Mouse (Mus musculus) T-cell, adult 2 months (primary cell): ENCODE measurements around the gene C1qtnf2.

Experiments
- DNase-seq: peaks from one replicate; pipeline ENCODE4 v3.0.0; 2022; ENCODE audit warnings: low spot score

C1qtnf2 gene

DNA sequence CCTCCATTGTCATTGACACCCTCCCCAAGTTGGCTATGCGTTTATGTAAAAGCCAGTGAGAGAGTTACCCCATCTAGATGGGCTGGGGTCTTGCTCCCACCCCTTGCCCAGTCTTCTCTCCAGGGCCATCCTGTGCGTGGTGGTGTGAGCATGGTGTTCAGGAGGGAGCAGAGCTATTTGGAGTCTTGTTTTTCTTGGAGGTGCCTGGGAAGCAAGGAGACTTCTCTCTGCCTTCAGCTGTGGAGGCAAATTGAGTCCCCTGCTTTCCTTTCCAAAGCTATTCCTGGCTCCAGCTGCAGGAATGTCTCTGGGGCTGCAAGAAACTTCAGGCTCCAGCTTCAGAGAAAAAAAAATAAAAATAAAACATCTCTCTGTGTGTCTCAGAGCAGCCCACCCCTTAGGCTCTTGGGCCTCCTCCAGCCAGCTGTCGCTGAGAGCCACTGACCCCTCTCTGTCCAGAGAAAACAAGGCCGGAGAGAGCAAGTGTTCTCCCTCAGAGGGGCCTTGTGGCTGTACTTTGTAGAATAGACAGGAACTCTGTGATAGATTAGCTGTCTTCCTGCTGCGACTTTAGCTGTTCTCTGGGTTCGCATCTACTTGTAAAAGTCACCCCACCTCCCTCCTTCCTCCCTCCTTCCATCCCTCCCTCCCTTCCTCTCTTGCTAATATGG lies 9.2 kb downstream of the C1qtnf2 start:
- no peak for DNase-seq

DNA sequence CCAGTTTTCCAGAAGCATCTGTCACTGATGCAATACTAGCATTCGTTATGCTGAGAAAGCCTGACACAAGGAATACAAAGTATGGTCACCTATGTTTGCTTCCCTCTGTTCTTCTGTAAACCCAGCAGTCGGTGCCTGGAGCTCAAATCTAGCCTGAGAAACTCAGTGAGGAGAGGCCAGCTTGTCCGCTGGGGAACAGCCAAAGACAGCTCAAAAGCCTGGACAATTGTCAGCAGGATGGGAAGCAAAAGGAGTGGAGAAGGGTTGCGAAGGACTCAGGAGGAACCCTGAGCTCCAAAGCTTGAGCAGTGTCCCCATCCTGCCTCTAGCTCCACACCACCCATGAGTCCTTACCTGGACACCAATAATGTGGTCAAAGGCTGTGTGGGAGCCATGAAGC lies 10.0 kb downstream of the C1qtnf2 start:
- DNase-seq = no peak

DNA sequence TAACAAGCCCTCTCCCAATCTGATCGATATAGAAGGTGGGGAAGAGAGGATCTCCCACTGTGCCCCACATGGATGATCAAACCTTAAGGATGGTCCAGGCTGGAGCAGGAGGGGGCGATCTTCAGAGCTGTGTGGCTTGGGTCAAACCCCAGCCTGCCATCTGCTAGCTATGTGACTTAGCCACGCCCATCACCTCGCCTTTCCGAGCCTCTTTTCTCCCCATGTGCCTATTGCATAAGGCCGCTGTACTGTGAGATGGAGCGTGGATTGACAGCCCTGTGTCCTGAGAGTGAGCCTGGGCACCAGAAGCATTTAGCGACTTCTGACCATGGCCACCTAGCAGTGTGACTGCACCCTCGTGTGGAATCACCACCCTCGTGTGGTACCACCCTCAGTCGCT lies 10.6 kb downstream of the C1qtnf2 start:
- no peak for DNase-seq

DNA sequence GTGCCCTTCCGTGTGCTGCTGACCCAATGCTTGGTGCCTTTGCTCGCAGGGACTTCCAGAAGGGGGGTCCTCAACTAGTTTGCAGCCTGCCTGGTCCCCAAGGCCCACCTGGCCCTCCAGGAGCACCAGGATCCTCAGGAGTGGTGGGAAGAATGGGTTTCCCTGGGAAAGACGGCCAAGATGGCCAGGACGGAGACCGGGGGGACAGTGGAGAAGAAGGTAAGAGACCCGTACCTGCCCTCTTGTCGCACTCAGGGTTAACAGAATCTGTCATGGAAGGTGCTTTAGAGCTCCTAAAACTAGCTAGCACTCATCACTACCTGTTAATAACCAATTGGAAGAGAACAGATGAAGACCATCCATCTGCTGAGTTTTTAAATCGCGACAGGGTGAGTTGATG lies 11.8 kb downstream of the C1qtnf2 start:
- no peak for DNase-seq

DNA sequence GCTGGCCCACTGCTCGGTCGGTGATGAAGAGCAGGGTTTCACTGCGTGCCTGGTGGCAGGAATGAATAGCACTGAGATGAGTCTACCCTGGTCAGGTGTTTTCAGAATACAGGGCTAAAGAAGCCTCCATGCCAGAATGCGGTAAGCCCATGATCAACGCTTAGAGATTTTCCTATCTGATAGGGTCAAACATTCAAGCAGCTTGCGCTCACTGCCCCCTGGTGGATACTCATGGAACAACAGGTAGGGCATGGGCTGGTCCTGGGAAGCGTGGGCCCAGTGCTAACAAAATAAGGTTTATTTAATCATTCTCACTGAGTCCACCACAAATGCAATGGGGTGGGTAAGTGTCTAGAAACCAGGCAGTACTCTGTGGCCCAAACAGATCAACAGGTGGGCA lies 18.6 kb downstream of the C1qtnf2 start:
- DNase-seq = peak; percentile 56

DNA sequence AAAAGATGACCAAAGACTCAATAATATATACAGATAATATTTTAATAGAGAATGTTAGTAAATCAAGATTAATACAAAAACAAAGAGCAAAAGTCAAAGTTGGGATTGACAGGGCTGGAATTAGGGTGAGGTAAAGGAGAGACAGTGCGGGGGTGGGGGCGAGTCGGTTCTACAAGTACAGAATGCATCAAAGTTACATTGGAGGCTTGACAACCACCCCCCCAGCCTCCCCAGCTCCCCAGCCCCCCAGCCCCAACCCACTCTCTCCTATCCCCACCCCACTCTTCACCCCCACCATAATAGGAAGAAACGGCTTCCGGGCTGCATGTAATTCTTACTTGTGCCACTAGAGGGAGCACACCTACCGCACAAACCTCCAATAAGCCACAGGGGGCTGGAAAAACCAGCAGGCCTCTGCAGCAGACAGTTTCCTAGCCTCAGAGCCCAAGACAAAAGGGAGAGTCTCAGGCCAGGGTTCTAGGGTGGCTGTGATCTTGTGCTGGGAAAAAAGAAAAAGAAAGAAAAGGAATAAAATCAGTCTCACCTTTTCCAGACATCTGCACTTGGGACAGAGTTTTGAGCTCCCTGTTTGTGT lies 19.8 kb downstream of the C1qtnf2 start:
- peak; percentile 55 for DNase-seq

DNA sequence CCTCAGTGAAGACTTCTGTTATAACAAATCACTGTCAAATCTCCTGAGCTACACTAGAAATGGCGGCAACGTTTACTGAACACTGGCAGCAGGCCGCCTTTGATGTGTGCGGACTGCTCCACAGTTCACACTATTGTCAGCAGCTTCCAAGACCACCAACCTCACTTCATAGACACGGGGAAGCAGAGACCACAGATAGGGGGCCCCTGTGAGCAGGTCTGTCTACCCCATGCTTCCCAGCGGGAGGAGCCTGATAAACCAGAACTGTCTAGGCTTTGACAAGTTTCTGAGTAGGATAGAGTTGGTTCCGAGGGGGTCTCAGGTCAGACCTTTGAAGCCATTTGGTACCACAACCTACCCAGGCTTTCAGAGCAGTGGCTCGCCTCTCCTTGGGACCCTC lies 21.0 kb downstream of the C1qtnf2 start:
- no peak for DNase-seq

DNA sequence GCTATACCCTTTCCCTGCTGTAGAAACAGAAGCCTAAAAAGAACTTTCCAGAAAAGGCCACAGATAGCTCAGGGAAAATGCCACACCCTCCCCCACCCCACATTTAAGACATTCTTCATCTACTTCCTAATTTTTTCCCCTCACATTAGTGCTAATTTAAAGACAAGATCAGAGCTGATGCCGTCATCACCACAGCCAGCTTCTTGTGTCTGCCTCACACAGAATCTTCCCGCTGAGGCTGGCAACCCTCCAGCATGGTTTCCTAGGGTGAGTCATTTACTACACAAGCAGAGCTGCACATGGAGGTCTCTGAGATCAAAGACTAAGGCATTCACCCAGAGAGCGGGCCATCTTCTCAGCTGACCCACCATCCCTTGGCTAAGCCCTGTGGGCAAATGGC lies 21.5 kb downstream of the C1qtnf2 start:
- no peak for DNase-seq

DNA sequence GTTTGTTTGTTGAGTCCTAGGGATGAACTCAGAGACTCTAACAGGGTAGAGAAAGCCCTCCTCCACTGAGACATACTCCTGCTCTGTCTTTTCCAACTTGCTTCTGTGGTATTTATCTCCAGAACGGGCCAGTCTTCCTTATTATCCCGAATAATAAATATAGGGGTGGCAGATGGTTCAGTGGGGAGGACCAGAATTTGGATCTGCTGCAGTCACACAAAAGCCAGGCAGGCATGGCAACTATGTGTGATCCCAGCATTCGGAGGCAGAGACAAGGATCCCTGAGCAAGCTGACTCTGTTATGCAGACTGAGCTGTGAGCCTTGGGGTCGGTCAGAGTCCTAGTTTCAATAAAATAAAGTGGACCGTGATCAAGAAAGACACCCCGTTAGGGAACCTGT lies 27.2 kb downstream of the C1qtnf2 start:
- DNase-seq = no peak

DNA sequence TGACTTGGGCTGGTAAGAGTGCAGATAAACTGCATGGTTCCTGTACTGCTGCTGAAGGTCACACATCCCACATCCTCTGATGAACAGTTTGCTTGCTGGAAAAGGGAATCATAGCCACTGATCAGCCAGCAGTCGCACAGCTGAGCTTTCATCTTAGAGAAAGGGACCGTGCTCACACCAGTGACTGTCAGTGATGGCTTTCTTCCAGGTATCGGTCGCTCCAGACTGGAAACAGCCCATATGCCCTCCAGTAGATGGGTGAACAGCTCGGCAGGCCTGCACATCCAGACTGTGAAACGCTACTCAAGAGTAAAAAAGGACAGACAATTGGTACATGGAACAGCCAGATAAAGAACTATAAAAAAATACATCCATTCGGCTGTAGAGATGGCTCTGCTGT lies 31.1 kb downstream of the C1qtnf2 start:
- DNase-seq = no peak

DNA sequence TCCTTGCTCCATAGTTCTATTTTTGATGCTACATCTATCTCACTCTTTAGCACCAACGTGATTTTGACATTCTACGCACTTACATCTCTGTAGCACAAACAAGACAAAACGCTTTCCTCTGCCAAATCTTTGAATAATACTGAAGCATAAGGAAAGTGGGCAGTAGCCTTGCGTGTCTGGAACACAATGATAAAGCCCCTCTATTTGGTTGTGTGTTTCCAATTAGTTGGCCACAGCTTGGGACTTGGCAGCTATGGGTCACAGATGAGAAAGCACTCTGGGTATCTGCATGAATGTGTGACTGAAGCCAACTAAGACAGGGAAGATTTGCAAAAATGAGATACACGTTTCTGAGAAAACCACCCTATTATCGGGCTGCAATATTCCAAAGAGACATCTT lies 33.9 kb downstream of the C1qtnf2 start:
- no peak for DNase-seq

DNA sequence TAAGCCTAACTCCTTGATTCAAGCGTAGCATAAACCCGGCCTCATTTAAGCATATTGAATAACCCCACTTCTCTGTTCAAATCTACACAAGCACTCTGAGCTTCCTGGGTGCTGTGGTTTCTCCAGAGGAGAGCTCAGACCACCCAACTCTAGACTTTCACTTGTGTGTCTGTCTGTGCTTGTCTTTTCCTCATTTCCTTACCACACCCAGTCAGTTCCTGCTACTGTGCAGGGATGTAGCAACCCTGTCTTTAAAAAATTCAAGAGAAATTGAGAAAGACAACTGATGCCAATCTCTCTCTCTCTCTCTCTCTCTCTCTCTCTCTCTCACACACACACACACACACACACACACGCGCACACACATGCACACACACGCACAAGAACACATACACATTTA lies 35.8 kb downstream of the C1qtnf2 start:
- DNase-seq = no peak

DNA sequence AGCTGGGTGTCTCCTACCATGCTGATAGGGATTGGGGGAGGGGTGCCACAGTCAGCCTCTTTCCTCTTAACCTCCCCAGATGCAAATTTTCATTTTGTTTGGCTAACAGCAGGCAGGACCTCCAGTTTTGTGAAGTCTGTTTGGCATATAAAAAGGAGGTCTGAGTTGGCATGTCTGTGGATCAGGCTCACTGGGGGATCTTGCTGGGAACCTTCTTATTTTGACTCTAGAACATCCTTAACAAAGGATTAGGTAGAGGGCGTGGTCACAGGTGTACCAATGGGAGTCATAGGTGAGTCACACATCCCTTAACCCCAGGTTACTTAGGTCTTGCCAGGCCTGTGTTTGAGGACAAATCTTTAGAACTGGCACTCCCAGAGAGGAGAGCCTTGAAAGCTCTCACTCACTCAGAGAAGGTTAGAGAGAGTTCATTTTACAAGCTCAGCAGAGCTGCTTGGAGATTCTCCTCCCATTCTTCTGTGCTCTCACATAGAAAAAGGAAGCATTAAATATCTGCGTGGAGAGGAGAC lies 38.6 kb downstream of the C1qtnf2 start:
- DNase-seq = no peak

DNA sequence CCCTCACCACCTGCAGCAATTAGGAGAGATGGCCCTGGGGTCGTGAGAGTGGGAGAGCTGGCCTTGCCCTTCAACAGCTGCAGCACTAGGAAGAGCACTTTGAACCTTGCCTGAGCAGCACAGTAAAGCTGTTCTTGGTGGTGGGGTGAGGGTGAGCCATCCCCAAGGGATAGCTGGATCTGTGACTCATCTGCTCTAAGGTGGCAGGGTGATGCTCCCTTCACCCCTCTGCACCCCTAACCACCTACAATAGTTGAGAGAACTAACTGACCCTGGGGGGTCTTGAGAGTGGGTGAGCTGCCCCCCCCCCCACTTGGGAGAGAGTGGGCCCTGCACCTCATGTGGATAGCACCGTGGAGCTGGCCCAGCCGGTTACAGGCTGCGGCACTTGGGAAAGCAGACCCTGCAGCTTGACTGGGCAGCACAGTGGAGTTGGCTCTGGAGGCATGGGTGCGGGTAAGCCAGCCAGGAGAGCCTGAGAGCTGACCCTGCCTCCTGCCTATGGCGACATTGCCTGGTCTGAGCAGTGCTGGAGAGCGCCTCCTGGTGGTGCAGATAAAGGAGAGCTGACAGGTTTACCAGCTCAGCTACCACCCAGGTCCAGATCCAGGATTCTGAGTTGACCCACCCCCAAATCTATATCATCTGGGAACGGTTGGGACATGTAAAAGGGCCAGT lies 42.4 kb downstream of the C1qtnf2 start:
- DNase-seq = no peak

DNA sequence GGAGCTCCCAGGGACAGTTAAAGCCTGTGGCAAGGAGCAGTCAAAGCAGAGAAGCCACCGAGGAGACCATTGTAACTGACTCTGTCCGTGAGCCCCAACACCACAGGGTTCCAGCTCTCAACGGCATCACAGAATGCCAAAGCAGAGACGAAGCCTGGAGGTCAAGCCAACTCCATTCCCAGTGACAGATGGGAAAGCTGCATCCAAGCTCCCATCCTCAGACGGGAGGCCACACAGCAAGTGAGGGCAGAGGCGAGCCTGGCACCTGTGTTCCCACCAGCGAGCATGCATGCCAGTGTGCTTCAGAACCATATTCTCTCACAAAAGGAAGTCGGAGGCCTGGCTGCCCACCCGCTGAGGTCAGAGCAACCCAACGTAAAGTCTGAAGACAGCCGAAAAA lies 43.6 kb downstream of the C1qtnf2 start:
- no peak for DNase-seq

DNA sequence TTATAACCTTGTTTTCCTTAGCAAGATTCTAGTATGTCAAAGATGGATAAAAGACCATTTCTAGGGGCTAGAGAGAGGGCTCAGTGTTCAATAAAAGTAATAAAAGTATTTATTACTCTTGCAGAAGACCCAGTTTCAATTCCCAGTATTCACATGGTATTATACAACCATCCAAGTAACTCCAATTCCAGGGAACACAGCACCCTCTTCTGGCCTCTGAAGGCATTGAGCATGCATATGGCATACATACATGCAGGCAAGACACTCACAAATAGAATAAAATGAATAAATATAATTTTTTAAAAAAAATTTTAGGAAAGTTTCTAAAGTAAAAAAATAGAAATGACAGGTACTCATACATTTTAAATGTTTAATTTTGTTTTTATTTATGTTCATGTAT lies 44.0 kb downstream of the C1qtnf2 start:
- no peak for DNase-seq

DNA sequence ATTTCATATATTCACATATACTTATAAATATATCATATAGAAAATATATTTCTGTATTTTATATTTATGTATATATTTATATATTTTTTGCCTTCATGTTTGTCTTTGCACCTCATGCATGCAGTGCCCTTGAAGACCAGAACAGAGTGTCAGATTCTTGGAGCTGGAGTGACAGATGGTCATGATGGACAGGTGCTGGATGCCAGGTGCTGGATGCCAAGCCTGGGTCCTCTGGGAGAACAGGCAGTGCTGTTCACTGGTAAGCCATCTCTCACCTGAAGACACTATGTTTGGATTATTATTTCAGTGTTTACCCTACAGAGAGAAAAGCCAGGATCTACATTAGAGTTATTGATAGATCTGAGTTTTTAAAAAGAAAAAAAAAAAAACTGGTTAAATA lies 44.7 kb downstream of the C1qtnf2 start:
- no peak for DNase-seq

DNA sequence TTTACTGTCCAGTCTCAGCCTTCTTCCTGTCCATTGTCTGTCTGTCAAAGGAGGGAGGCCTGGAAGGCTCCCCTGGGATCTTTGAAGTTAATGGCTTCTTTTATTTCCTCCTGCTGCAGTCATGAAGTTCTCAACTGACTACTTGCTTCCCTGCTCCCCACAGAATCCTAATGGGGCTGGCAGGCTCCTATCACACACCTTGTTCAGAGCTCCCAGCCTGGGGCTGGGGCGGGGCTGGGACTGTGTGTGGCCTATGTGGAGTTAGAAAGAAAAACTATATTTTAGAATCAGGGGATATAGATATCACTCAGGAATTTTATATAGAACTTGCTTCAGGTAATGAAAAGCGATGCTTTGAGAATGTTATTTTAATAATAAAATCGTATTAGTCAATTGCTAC lies 46.4 kb downstream of the C1qtnf2 start:
- no peak for DNase-seq

DNA sequence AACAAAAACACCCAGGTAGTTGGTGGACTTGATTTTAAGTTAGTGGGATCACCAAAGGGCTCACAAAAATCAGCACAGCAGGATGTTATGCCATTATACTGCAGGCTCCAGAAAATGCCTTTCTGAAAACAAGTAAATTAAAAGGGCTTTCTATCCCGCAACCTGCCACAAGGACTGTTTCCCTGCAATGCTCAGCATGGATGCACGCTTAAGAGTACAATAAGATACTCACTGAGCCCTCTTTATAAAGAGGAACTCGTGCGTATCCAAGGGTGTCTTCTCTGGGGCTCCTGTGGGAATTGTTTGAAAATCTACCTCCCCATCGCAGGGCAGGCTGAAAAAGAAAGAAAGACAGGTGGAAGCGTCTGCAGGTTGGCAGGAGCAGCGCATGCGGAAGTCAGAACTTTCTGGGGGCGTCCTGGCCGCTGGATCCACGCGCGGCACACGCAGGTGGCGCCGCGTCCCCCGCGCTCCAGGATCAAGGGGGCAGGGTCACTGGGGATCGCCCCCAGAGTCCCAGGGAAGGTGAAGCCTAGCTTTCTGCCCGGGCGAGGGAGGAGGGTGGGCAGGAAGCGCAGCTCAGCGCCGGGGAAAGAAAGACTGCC lies 54.1 kb downstream of the C1qtnf2 start:
- peak; percentile 56 for DNase-seq

DNA sequence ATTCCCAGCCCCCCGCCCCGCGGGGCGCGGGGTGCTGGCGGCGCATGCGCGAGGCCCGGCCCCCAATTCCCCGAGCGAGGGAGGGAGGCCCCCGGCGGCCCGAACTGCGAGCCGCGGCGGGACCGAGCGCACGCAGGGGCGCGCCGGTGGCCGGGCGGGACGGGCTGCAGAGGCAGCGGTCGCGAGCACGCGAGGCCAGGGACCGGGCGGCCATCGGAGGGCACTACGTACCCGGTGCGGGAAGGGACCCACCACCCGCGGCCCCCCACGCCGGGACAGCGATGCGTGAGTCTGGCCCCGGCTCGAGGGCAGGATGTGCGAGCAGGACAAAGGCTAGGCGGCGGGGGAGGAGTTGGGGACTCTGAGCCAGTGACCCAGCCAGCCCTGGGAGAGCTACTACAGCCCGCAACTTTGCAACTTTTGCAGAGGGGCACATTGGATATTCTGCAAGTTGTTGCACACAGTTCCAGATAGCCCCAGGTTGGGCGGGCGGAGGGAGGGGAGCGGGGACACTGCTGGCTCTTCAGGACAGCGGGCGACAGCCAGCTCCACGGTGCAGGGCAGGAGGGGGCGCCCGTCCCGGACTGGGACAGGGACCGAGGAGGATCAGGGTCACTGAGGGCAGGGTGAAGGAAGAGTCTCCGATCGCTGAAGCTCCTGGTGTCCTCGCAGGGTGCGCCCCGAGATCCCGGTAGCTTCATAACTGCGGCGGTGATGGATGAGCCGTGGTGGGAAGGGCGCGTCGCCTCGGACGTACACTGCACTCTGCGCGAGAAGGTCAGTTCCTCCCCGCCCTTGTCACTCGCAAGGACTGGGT lies 54.8 kb downstream of the C1qtnf2 start, which contains the start of gene Ccnjl:
Ccnjl (plus strand) TSS at position 102 of the 817 bp plus-strand sequence.
- DNase-seq = peak; percentile 15

DNA sequence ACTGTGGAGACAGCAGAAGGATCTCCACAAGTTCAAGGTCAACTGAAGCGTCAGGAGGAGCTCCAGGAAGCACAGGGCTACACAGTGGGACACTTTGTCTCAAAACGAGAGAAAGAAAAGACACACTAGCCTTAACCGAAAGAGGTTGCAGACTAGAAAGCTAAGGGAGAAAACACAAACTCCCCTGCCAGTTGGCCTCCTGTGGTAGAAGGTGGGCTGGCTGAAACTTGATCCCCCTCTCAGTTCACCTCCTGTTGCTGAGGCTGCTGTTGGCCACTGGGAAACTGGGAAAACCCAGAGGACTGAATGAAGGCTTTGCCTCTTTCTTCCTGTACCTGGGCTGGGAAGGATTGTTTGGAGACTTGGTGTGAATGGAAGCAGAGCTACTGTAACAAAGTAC lies 56.0 kb downstream of the C1qtnf2 start:
- no peak for DNase-seq

DNA sequence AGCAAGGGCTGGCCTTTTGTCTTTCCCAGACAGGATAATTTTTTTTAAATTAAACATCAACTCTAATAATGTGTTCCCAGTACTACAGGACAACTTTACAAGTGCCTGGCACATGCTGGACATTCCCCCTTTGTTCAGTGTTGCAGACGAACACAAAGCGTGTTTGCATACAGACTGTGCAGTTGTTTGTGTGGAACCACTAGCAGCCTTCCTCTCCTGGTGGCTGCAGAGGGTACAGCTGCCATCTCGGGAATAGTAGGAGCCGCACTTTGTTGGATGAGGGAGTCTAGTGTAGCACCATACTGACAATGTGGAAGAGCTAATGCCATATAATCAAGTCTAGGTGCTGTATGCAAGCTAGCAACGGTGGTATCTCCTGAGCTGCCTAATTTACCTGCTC lies 57.5 kb downstream of the C1qtnf2 start:
- DNase-seq = no peak
